Mouse (Mus musculus) myocyte (in vitro differentiated cells): ENCODE measurements at regions not wholly inside any gene's neighbourhood (a gene's known extent, or its start where the extent isn't known, plus 50 kb on each side); places are given as distances from the start of the nearest gene placed in this dataset.

ENCODE experiments used
- CEBPB ChIP-seq: IDR thresholded peaks from 2 replicates; pipeline ENCODE4 v1.6.1; 2011; ENCODE audit warnings: mild to moderate bottlenecking, moderate library complexity; ENCODE audit not compliant: poor library complexity, insufficient read depth, severe bottlenecking
- E2F4 ChIP-seq: IDR thresholded peaks from one replicate; pipeline ENCODE4 v1.6.1; 2011; ENCODE audit warnings: mild to moderate bottlenecking, control low read depth, moderate library complexity; ENCODE audit not compliant: insufficient read depth
- MAX ChIP-seq: IDR thresholded peaks from one replicate; pipeline ENCODE4 v1.6.1; 2011; ENCODE audit warnings: low read depth, mild to moderate bottlenecking, control low read depth
- MYOD1 ChIP-seq, 3 experiments: IDR thresholded peaks; one replicate each; pipeline ENCODE4 v1.6.1; 2011; ENCODE audit warnings: control low read depth in 2 of 3, low read depth in 2 of 3, mild to moderate bottlenecking in 2 of 3, moderate library complexity in 1 of 3; ENCODE audit not compliant: insufficient read length in 2 of 3, control insufficient read depth in 1 of 3
- POLR2A ChIP-seq: IDR thresholded peaks from one replicate; pipeline ENCODE4 v1.6.1; 2011; ENCODE audit warnings: low read depth, mild to moderate bottlenecking, control low read depth, moderate library complexity; ENCODE audit not compliant: insufficient read length
- POLR2AphosphoS2 ChIP-seq: IDR thresholded peaks from one replicate; pipeline ENCODE4 v1.6.1; 2011; ENCODE audit warnings: low read depth, control low read depth; ENCODE audit not compliant: insufficient read length
- TCF12 ChIP-seq: IDR thresholded peaks from one replicate; pipeline ENCODE4 v1.6.1; 2011; ENCODE audit warnings: mild to moderate bottlenecking, control low read depth; ENCODE audit not compliant: poor library complexity, insufficient read depth, severe bottlenecking
- TCF3 ChIP-seq: IDR thresholded peaks from one replicate; pipeline ENCODE4 v1.6.1; 2011; ENCODE audit warnings: low read depth, control low read depth; ENCODE audit not compliant: insufficient read length
- USF1 ChIP-seq: IDR thresholded peaks from one replicate; pipeline ENCODE4 v1.6.1; 2011; ENCODE audit warnings: low read depth, mild to moderate bottlenecking, control low read depth, moderate library complexity

DNA sequence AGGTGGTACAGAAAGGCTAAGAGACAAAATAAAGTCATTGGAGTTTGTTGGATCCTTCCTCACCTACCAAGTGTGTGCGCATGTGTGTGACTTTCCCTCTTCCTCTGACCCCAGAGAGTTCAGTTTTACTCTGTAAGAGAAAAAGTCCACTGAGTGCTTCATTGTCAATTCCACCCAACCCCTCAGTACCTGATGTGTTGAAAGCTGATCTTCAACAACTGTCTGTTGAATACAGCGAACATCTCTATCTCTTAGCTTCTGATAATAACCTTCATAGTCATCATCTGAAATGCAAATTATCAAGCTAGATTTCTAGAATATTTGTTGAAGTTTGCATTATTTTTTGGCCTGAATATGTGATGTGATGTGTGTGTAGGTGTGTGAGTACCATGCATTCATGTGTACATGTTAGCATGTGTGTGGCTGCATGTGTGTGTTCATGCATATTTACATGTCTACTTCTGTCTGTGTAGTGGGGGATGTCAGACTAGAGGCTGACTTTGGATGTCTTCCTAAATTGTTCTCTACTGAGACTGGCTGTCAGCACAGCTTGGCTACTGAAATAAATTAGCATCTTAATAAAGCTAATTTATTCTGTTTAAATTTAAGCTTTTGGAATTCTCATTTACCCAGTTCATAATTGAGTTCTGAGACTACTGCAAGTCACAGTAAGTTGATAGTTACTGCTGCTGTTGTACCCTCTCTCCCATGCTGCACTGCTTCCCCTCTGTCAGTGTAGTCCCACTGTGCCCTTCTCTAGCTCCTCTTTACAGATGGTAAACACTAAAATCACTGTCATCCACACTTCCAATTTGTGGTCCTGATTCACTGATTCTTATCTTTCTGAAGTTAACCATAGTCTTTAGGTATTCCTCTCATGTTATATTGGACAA lies 186.7 kb upstream of the Siglech start:
- TF ChIP-seq POLR2A (no peak), CEBPB (no peak), USF1 (no peak), MYOD1 (IDR thresholded peaks at IDR 0.05; ENCODE audit: control insufficient read depth in 1 of 3, insufficient read length in 2 of 3, low read depth in 2 of 3) (no peak), TCF12 (no peak), MAX (no peak), TCF3 (no peak), POLR2AphosphoS2 (no peak), E2F4 (no peak)
